Mouse (Mus musculus) heart, embryonic 11.5 days (tissue): ENCODE measurements around the gene Scn3a. TPM values are rescaled to one million over a fixed set of nuclear protein-coding genes. Genes with fewer than 3 reads are reported as not detected.

Source experiments
- ATAC-seq: fragments of 200-750 bp; cut with Nextera tagmentation; replicated peaks from 2 replicates; pipeline ENCODE4 v1.8.0; 2017; ENCODE audit warnings: moderate library complexity; ENCODE audit not compliant: insufficient number of reproducible peaks, low FRiP score, low TSS enrichment
- H3K27ac ChIP-seq: fragments of 300-500 bp; sonication (generic); 2 replicates; pipeline ENCODE4 v1.5.1; 2014; ENCODE audit warnings: mild to moderate bottlenecking, low read depth, low read length
- H3K27me3 ChIP-seq: fragments of 300-500 bp; sonication (generic); 2 replicates; pipeline ENCODE4 v1.6.1; 2014; ENCODE audit warnings: mild to moderate bottlenecking, low read length, mixed read lengths; ENCODE audit not compliant: control insufficient read depth, insufficient read depth
- H3K36me3 ChIP-seq: fragments of 300-500 bp; sonication (generic); 2 replicates; pipeline ENCODE4 v1.6.1; 2014; ENCODE audit warnings: mild to moderate bottlenecking, low read length, moderate library complexity, mixed read lengths; ENCODE audit not compliant: control insufficient read depth, insufficient read depth
- H3K4me1 ChIP-seq: fragments of 300-500 bp; sonication (generic); 2 replicates; pipeline ENCODE4 v1.6.1; 2014; ENCODE audit warnings: low read length; ENCODE audit not compliant: control insufficient read depth, insufficient read depth
- H3K4me2 ChIP-seq: fragments of 300-500 bp; sonication (generic); 2 replicates; pipeline ENCODE4 v1.6.1; 2014; ENCODE audit warnings: mild to moderate bottlenecking, moderate library complexity
- H3K4me3 ChIP-seq: fragments of 300-500 bp; sonication (generic); 2 replicates; pipeline ENCODE4 v1.5.1; 2014; ENCODE audit warnings: low read depth, low read length
- H3K9ac ChIP-seq: fragments of 300-500 bp; sonication (generic); 2 replicates; pipeline ENCODE4 v1.6.1; 2014; ENCODE audit warnings: mild to moderate bottlenecking, low read depth, low read length, moderate library complexity
- H3K9me3 ChIP-seq: fragments of 300-500 bp; sonication (generic); replicated peaks from 2 replicates; pipeline ENCODE4 v1.6.1; 2016; ENCODE audit warnings: low read length; ENCODE audit not compliant: control insufficient read depth
- WGBS: fragments of 180-500 bp; shearing (Covaris S2); extraction: QIAGEN DNeasy Blood & Tissue Kit; methylation state at CpG from one replicate; pipeline ENCODE4 v1.1.7; 2014; ENCODE audit not compliant: insufficient replicate concordance; 5-methylcytosine and 5-hydroxymethylcytosine counted together
- polyA plus RNA-seq: library from polyadenylated mRNA; unstranded; fragments of >200 nt; fragmentation: Nextera tagmentation; extraction: Ambion mirVana; gene quantifications from 2 replicates; pipeline ENCODE4 v1.2.1, GENCODE M21; 2014

Gene Scn3a
- polyA plus RNA-seq, 1 experiment from 2014 or later: 0.20 TPM

DNA sequence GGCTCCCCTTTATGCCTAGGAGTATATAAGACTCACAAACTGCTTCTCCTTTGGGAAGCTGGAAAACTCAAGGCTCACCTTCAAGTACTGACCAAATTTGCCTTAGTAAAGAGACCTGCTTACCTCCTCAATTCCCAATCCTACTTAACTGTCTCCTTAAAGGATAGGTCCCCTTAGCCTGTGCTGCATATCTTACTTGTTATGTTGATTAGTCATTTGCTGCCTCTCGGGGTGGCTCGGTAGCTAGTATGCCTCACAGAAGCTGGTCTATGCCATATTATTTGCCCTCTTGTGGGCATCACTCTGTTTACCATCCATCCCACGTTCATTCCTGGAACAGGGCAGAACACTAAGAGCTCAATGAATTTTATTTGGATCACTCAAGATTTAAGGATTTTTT, 14.7 kb downstream of the Scn3a start:
- no peaks in the 10 kb centered on the region for H3K36me3 ChIP-seq
- no peak overlapping the region for H3K9ac ChIP-seq
- no peaks in the 10 kb centered on the region for H3K4me1 ChIP-seq
- H3K27me3 ChIP-seq: no peaks in the 10 kb centered on the region
- no peak overlapping the region for H3K4me3 ChIP-seq
- 50% methylated on average over 3 of the region's 3 CpGs for WGBS
- no peak overlapping the region for H3K27ac ChIP-seq
- no peaks in the 10 kb centered on the region for H3K9me3 ChIP-seq
- ATAC-seq: no peak
- no peak overlapping the region for H3K4me2 ChIP-seq

DNA sequence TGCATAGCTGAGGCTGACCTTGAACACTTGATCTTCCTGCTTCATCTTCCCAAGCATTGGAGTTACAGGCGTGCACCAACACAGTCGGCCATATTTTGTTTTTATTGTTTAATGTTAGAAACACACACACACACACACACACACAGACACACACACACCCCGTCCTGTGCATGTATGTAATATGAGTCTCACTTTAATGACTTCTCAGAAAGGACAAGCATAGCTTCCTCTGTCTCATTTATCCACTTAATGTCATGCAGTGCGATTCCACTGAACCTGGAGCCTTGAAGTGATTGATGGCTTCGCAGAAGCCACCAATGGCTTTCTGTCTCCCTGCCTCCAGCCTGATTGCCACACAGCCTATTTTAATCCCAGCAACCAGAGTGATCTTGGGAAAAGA, 15.2 kb downstream of the Scn3a start:
- Histone ChIP-seq H3K4me1 (no peaks in the 10 kb centered on the region), H3K4me3 (no peak overlapping the region), H3K9ac (no peak overlapping the region), H3K27ac (no peak overlapping the region), H3K27me3 (no peaks in the 10 kb centered on the region), H3K36me3 (no peaks in the 10 kb centered on the region), H3K4me2 (no peak overlapping the region), H3K9me3 (no peaks in the 10 kb centered on the region)
- 58% methylated on average over 5 of the region's 5 CpGs for WGBS
- no peak for ATAC-seq

DNA sequence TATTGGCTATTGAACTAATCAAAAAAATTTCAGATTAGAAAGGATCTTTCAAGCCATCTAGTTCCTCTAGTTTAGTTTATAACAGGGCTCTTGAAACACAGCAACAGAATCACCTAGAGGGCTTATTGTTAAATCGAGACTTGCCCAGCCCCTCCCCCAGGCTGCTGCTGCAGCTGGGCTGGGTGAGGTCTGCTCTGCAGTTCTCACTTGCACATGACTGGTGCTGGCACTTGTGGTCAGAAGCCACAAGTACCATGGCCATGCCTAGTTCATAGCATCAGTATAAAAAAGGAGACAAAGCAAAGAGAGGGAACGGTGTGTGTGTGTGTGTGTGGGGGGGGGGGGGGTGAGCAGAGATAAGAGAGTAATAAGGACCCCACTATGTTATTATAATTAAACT, 15.7 kb downstream of the Scn3a start:
- peak; percentile 35; the same call in 1 of the 2 replicates for ATAC-seq

DNA sequence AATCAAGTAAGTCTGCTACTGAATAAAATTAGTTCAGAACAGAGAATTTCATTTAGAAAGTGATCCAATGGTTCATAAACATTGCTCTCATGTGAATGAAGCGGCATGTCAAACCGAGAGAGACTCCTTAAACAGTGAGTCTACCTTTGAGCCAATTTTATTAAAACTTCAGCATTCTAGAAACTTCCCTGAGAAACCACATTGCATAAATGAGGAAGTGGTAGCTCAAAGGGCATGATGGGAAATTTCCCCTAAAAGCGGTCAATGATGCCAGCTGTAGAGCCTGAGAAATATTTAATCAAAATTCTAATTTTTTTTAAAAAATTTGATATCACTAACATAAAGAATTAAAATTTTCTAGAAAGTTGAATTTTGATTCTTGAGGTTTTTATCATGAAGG, 16.9 kb downstream of the Scn3a start:
- H3K4me3 ChIP-seq: no peak overlapping the region
- no peak for ATAC-seq
- H3K9ac ChIP-seq: no peak overlapping the region
- no peaks in the 10 kb centered on the region for H3K27me3 ChIP-seq
- no peak overlapping the region for H3K27ac ChIP-seq
- no peaks in the 10 kb centered on the region for H3K9me3 ChIP-seq
- WGBS: 93% methylated on average over 3 of the region's 3 CpGs
- no peak overlapping the region for H3K4me2 ChIP-seq
- no peaks in the 10 kb centered on the region for H3K4me1 ChIP-seq
- no peaks in the 10 kb centered on the region for H3K36me3 ChIP-seq

More for the DNA sequence above, 15.7 kb downstream of the Scn3a start:
- 39% methylated on average over 2 of the region's 2 CpGs for WGBS
- no peaks in the 10 kb centered on the region for H3K27me3 ChIP-seq
- H3K4me1 ChIP-seq: no peaks in the 10 kb centered on the region
- no peak overlapping the region for H3K27ac ChIP-seq
- no peaks in the 10 kb centered on the region for H3K9me3 ChIP-seq
- no peak overlapping the region for H3K4me2 ChIP-seq
- H3K4me3 ChIP-seq: no peak overlapping the region
- H3K9ac ChIP-seq: no peak overlapping the region
- H3K36me3 ChIP-seq: no peaks in the 10 kb centered on the region

DNA sequence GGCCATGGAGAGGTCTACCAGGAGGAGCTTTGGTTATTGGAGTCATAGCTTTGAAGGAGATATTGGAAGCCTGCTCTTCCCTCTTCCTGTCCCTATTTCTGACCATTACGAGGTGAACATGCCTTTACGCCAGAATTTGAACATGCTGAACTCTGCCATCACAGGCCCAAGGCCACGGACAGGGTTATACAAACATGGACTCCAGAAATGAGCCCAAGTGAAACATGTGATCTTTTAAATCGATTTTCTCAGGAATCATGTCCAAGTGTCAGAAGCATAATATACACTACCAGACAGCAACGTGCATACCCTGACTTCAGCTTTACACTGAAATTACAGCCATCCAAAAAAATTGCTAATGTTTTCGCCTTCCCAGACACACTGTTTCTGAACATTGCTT, 18.8 kb downstream of the Scn3a start:
- ATAC-seq: no peak
- no peak overlapping the region for H3K4me2 ChIP-seq
- no peak overlapping the region for H3K9ac ChIP-seq
- no peak overlapping the region for H3K27ac ChIP-seq
- no peak overlapping the region for H3K4me3 ChIP-seq
- H3K4me1 ChIP-seq: no peaks in the 10 kb centered on the region
- H3K27me3 ChIP-seq: no peaks in the 10 kb centered on the region
- no peaks in the 10 kb centered on the region for H3K9me3 ChIP-seq
- 87% methylated on average over 6 of the region's 6 CpGs for WGBS
- no peaks in the 10 kb centered on the region for H3K36me3 ChIP-seq

DNA sequence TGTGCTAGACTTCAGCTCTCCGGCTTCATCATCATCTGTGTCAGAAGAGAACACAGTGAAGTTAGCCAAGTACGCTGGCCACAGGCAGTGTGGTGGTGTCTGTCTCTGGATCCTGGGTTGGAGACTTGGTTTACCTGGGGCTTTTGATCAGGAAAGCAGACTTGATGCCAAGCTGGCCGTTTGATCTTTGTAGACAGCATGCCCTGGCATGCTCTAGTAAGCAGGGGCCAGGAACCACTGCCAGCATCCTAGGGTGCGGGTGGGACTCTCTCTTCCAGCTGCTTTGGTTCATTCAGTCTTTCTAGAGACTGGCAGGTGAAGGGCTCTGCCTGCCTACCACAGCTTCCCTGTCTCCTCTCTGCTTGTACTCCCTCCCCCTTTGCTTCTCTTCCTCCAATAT, 20.1 kb downstream of the Scn3a start:
- Histone ChIP-seq H3K9ac (no peak overlapping the region), H3K9me3 (no peaks in the 10 kb centered on the region), H3K27me3 (no peaks in the 10 kb centered on the region), H3K36me3 (no peaks in the 10 kb centered on the region), H3K4me2 (no peak overlapping the region), H3K4me3 (no peak overlapping the region), H3K4me1 (no peaks in the 10 kb centered on the region), H3K27ac (no peak overlapping the region)
- ATAC-seq: no peak
- 73% methylated on average over 4 of the region's 4 CpGs for WGBS

DNA sequence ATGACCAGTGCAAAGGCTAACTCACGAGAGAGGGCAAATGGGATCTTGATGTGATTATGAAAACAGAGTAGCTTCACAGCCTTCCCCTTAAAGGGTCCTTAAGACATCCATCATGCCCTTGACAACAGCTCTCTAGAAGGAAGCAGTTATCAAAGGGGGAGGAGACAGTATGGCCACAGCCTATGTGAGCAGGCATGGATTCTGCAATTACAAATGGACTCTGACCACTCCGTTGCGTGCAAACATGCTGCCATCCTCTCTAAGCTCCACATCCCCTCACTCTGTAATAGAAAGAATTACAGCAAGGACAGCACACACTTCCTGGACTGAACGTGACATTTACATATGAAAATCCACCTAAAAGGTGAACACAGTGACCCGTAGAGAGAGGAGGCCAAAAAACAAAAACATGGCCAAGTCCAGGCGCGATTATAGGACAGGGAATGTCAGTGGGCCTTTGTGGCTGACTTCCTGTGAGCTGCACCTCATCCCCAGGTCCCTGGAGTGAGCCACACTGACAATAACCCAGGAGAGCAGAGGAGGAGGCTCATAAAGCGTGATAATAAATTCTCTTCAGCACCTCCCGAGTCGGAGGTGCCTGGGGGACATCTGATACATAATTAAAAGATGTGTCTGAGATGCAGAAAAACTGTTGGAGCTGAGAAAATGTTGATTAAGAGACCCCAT, 24.4 kb downstream of the Scn3a start:
- no peaks in the 10 kb centered on the region for H3K27me3 ChIP-seq
- H3K4me2 ChIP-seq: no peak overlapping the region
- WGBS: 70% methylated on average over 10 of the region's 10 CpGs
- H3K36me3 ChIP-seq: no peaks in the 10 kb centered on the region
- ATAC-seq: no peak
- no peak overlapping the region for H3K4me3 ChIP-seq
- no peak overlapping the region for H3K27ac ChIP-seq
- no peaks in the 10 kb centered on the region for H3K9me3 ChIP-seq
- no peaks in the 10 kb centered on the region; the same call in 1 of the 2 replicates for H3K4me1 ChIP-seq
- H3K9ac ChIP-seq: no peak overlapping the region

DNA sequence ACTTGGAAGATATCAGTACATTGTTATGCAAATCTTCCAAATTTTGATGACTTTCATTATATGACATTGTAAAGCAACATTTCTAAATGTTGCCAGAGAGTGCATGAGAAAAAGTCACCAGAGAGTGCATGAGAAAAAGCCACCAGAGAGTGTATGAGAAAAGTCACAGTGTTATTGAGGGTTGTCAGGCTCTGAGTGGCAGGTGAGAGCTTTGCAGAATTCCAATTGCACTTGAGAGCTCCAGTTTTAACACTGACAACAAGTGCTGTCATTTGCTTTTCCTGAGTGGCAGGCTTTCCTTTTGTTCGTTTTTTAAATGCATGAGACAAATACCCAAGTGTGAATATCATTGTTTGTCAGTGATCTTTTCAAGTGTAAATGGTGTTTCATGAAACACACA, 25.6 kb downstream of the Scn3a start:
- no peak overlapping the region for H3K9ac ChIP-seq
- no peaks in the 10 kb centered on the region for H3K27me3 ChIP-seq
- H3K9me3 ChIP-seq: no peaks in the 10 kb centered on the region
- H3K4me2 ChIP-seq: no peak overlapping the region
- H3K4me1 ChIP-seq: no peaks in the 10 kb centered on the region; the same call in 1 of the 2 replicates
- H3K27ac ChIP-seq: no peak overlapping the region
- H3K36me3 ChIP-seq: no peaks in the 10 kb centered on the region
- no peak overlapping the region for H3K4me3 ChIP-seq
- 27% methylated on average over 1 of the region's 1 CpGs for WGBS
- ATAC-seq: no peak

DNA sequence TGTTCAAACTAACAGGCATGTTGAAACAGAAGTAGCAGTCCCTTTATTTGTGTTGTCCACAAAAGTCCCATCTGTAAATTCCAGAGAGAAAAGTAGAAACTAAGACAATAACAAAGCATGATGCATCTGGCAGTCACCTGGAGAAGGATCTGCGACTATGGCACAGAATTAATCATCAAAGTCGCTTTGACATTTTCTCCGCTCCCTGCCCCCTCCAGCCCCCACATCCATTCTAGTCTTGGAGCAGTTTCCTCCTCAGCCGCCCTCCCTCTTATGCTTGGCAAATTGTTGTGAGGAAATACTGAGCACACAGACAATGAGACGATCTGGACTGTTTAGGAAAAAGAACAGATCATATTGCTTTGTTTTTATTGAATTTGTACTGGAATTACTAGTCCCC, 29.0 kb downstream of the Scn3a start:
- Histone ChIP-seq H3K27ac (no peak overlapping the region), H3K9ac (no peak overlapping the region), H3K27me3 (no peaks in the 10 kb centered on the region), H3K9me3 (no peaks in the 10 kb centered on the region), H3K4me1 (no peaks in the 10 kb centered on the region; the same call in 1 of the 2 replicates), H3K4me3 (no peak overlapping the region), H3K4me2 (no peak overlapping the region), H3K36me3 (no peaks in the 10 kb centered on the region)
- no peak for ATAC-seq
- 64% methylated on average over 5 of the region's 5 CpGs for WGBS
